Mouse (Mus musculus) CD4-positive, CD25-positive, alpha-beta regulatory T cell, adult 4 months (primary cell): ENCODE results near the gene Bglap3. TPM values are rescaled to one million over a fixed set of nuclear protein-coding genes. Genes with fewer than 3 reads are reported as not detected.

Experiments
- ATAC-seq: one replicate; pipeline ENCODE4 v1.8.0; 2017
- polyA plus RNA-seq, 2 experiments: library from polyadenylated mRNA; unstranded; fragments of 100-300 nt; shearing (Covaris generic); gene quantifications; one replicate each; pipeline ENCODE4 v1.2.1; 2017

Bglap3 gene
- polyA plus RNA-seq, 2 experiments from 2014 or later = not detected

GRCm38 (mm10) chr3:88334902-88335435 is 37.6 kb downstream of the Bglap3 start:
- ATAC-seq = no peak

GRCm38 (mm10) chr3:88334029-88334658 is 38.4 kb downstream of the Bglap3 start:
- ATAC-seq = no peak

GRCm38 (mm10) chr3:88331282-88331681 is 41.3 kb downstream of the Bglap3 start:
- no peak for ATAC-seq

- no peak for ATAC-seq
Observed at GRCm38 (mm10) chr3:88328956-88329355, 43.6 kb downstream of the Bglap3 start.

- ATAC-seq = peak; percentile 98
Observed at GRCm38 (mm10) chr3:88324951-88325405, 47.6 kb downstream of the Bglap3 start, which contains the start of gene Glmp. Gene Glmp (plus strand): TSS chr3:88325023.

Other genes starting within 250 kb of the Bglap3 start
- gene Mef2d, start 230.4 kb downstream of the Bglap3 start, polyA plus RNA-seq = 10 to 100 TPM; 30.9 to 36.1 TPM
- not detected for gene Rhbg, start 118.0 kb downstream of the Bglap3 start, polyA plus RNA-seq
- gene Gm38392, start 85.5 kb downstream of the Bglap3 start, polyA plus RNA-seq = not detected
- 1 to 10 TPM; 5.8 to 7.7 TPM for gene Tsacc, start 75.7 kb downstream of the Bglap3 start, polyA plus RNA-seq
- gene Cct3, start 75.6 kb downstream of the Bglap3 start, polyA plus RNA-seq = 100 to 1,000 TPM; 189 to 216 TPM
- 100 to 1,000 TPM; 370 to 504 TPM for gene Glmp, start 47.7 kb downstream of the Bglap3 start, polyA plus RNA-seq
- gene Tmem79, start 36.6 kb downstream of the Bglap3 start, polyA plus RNA-seq = 1 to 10 TPM; 1.1 to 2.2 TPM
- gene Smg5, start 36.5 kb downstream of the Bglap3 start, polyA plus RNA-seq = 10 to 100 TPM; 24.2 to 34.9 TPM
- not detected for gene Paqr6, start 8.2 kb downstream of the Bglap3 start, polyA plus RNA-seq
- gene Bglap2, start 6.0 kb upstream of the Bglap3 start, polyA plus RNA-seq = not detected
- gene Bglap, start 11.7 kb upstream of the Bglap3 start, polyA plus RNA-seq = not detected
- gene Pmf1, start 37.6 kb upstream of the Bglap3 start, polyA plus RNA-seq = 10 to 100 TPM; 37.2 to 52.9 TPM
- gene Slc25a44, start 52.4 kb upstream of the Bglap3 start, polyA plus RNA-seq = 10 to 100 TPM; 17.5 to 18.5 TPM
- gene Sema4a, start 88.4 kb upstream of the Bglap3 start, polyA plus RNA-seq = 10 to 100 TPM; 17.6 to 32.8 TPM
- gene Lmna, start 137.2 kb upstream of the Bglap3 start, polyA plus RNA-seq = 1 to 10 TPM; 5.0 to 5.1 TPM
- gene Mex3a, start 159.7 kb upstream of the Bglap3 start, polyA plus RNA-seq = 1 to 10 TPM in 1 of 2 experiments, under 1 TPM in 1; 0.60 to 1.5 TPM
- not detected for gene Rab25, start 175.6 kb upstream of the Bglap3 start, polyA plus RNA-seq
- 100 to 1,000 TPM; 197 to 234 TPM for gene Lamtor2, start 180.3 kb upstream of the Bglap3 start, polyA plus RNA-seq
- 10 to 100 TPM; 11.9 to 12.0 TPM for gene Ubqln4, start 181.0 kb upstream of the Bglap3 start, polyA plus RNA-seq
- 100 to 1,000 TPM; 160 to 161 TPM for gene Ssr2, start 203.1 kb upstream of the Bglap3 start, polyA plus RNA-seq
- gene Arhgef2, start 233.2 kb upstream of the Bglap3 start, polyA plus RNA-seq = 10 to 100 TPM; 36.5 to 48.6 TPM